Comparison of ENCODE assay signal across 12 mouse cellular contexts in genomic region chr6:102512085-102512484, GRCm38 (mm10).
"Had no signal": no experiment of that assay in that cellular context is flagged by ENCODE, and none has a peak within 500 bp of the region (broad histone marks: within the 10 kb centered on the region; RNA-seq: fewer than 3 reads in every experiment).

No protein-coding gene starts in this region.

- H3K27me3 ChIP-seq: limb, embryonic 15.5 days; liver, embryonic 12.5 days; midbrain, embryonic 12.5 days; stomach, embryonic 15.5 days had no signal

- H3K9me3 ChIP-seq: limb, embryonic 15.5 days; liver, embryonic 12.5 days; midbrain, embryonic 12.5 days; stomach, embryonic 15.5 days had no signal

- ATAC-seq: liver, embryonic 12.5 days had no signal

- H3K36me3 ChIP-seq: limb, embryonic 15.5 days; liver, embryonic 12.5 days; midbrain, embryonic 12.5 days; stomach, embryonic 15.5 days had no signal

- H3K4me1 ChIP-seq: limb, embryonic 15.5 days; liver, embryonic 12.5 days; stomach, embryonic 15.5 days had no signal

- H3K4me2 ChIP-seq: limb, embryonic 15.5 days; liver, embryonic 12.5 days; lung, embryonic 14.5 days; midbrain, embryonic 12.5 days; stomach, embryonic 15.5 days had no signal

- H3K9ac ChIP-seq: limb, embryonic 15.5 days; liver, embryonic 12.5 days; lung, embryonic 14.5 days; midbrain, embryonic 12.5 days; stomach, embryonic 15.5 days had no signal

- DNase-seq: kidney, adult 18-20 months; kidney, postnatal 14 days; lung, embryonic 14.5 days; lung, postnatal 10 days; lung, postnatal 4 days; right cerebral cortex, postnatal 14 days; thymus, adult 2 months; thymus, postnatal 36 days had no signal

- H3K27ac ChIP-seq: limb, embryonic 15.5 days; liver, embryonic 12.5 days; midbrain, embryonic 12.5 days; stomach, embryonic 15.5 days had no signal

- H3K4me3 ChIP-seq: limb, embryonic 15.5 days; liver, embryonic 12.5 days; midbrain, embryonic 12.5 days; stomach, embryonic 15.5 days had no signal
